Mouse (Mus musculus) embryonic stem cell, embryonic (primary cell): ENCODE measurements at regions not wholly inside any gene's neighbourhood (a gene's known extent, or its start where the extent isn't known, plus 50 kb on each side); places are given as distances from the start of the nearest gene placed in this dataset.

Experiments
- CTCF ChIA-PET, 4 experiments: fragments of 300-600 bp in 2 of 4; fragments of 350-600 bp in 2 of 4; sonication (Branson Sonifier 250); formaldehyde crosslinking; loops; one replicate each; lab custom pipeline; 2022; ENCODE audit warnings: inconsistent platforms in 2 of 4; lab: Charles Lee
- POLR2A ChIA-PET, 4 experiments: fragments of 300-600 bp in 2 of 4; fragments of 350-600 bp in 2 of 4; sonication (Branson Sonifier 250); formaldehyde crosslinking; loops; one replicate each; lab custom pipeline; 2022; ENCODE audit warnings: antibody characterized with exemption in 4 of 4, inconsistent platforms in 1 of 4; lab: Charles Lee

- POLR2A ChIA-PET: no interaction called here
- CTCF ChIA-PET: no interaction called here
These were observed 1088.8 kb upstream of the Tenm4 start for GRCm38 (mm10) chr7:95082248-95082647.

- ChIA-PET POLR2A (no interaction called here), CTCF (no interaction called here)
These were observed 1086.7 kb upstream of the Tenm4 start for GRCm38 (mm10) chr7:95084328-95084727.

GRCm38 (mm10) chr7:95091360-95091759, 1079.7 kb upstream of the Tenm4 start:
- ChIA-PET CTCF (interaction anchor here in 3 of 4 experiments (0.6 to 1.3 kb wide), 3 partner anchors 10 to 732 kb away, joined by 3 read pairs; no protein-coding TSS in a partner anchor), POLR2A (interaction anchor here in 1 of 4 experiments (0.5 kb wide), 1 partner anchor 95 kb away, joined by 3 read pairs; no protein-coding TSS in a partner anchor)

- ChIA-PET CTCF (no interaction called here), POLR2A (no interaction called here)
These were observed 1042.0 kb upstream of the Tenm4 start for GRCm38 (mm10) chr7:95129020-95129419.

- ChIA-PET POLR2A (no interaction called here), CTCF (no interaction called here)
These were observed 1038.0 kb upstream of the Tenm4 start for GRCm38 (mm10) chr7:95133038-95133437.

GRCm38 (mm10) chr7:95134062-95134625, 1036.9 kb upstream of the Tenm4 start:
- POLR2A ChIA-PET: no interaction called here
- CTCF ChIA-PET: no interaction called here

GRCm38 (mm10) chr7:95141778-95142177, 1029.3 kb upstream of the Tenm4 start:
- POLR2A ChIA-PET: no interaction called here
- CTCF ChIA-PET: no interaction called here

GRCm38 (mm10) chr7:95143037-95143436, 1028.0 kb upstream of the Tenm4 start:
- ChIA-PET POLR2A (interaction anchor here in 1 of 4 experiments (0.7 kb wide), 1 partner anchor 860 kb away, joined by 3 read pairs; no protein-coding TSS in a partner anchor), CTCF (interaction anchor here in 2 of 4 experiments (0.7 kb wide), 2 partner anchors 10 to 188 kb away, joined by 3 to 6 read pairs; no protein-coding TSS in a partner anchor)
